Mouse (Mus musculus): ENCODE data around the gene Clns1a.

DNA sequence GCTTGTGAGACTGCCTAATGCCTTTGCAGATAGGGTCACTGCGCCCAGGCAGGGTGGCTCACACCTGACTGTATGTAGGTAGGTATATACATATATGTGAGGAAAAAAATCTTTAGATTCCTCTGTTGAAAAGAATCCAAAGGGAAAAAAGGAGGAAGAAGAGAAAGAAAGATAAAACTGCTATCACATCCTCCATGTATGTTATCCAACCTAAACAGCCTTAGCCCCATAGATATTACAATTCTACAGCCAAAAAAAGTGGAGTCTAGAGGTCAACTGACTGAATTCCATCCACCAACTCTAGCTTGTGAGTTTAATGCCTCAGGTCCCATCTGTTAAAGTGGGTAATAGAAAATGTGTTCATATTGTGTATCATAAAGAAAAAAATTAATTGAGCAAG is 993 bp upstream of the Clns1a start:
- no peak for TF ChIP-seq CTCF (IDR thresholded peaks at IDR 0.05; ENCODE audit: control insufficient read depth, insufficient read depth, insufficient replicate concordance, low read depth, low read length)
- TF ChIP-seq POLR2A (IDR thresholded peaks at IDR 0.05; ENCODE audit: control insufficient read depth, low read depth, low read length) = no peak
